Mouse (Mus musculus) G1E (cell line): ENCODE data around the gene Ehmt2.
"Not testable (repeated sequence)": the region's sequence is repeated elsewhere in the genome, so short reads cannot be mapped to it uniquely, and the experiment has no call there.

Source experiments
- CTCF ChIP-seq: IDR thresholded peaks from 2 replicates; pipeline ENCODE4 v1.5.1; 2012; ENCODE audit warnings: low read depth, low read length, inconsistent platforms, mixed read lengths
- POLR2AphosphoS5 ChIP-seq: IDR thresholded peaks from 2 replicates; pipeline ENCODE4 v1.6.1; 2012; ENCODE audit warnings: low read depth, low read length, inconsistent platforms; ENCODE audit not compliant: insufficient replicate concordance

DNA sequence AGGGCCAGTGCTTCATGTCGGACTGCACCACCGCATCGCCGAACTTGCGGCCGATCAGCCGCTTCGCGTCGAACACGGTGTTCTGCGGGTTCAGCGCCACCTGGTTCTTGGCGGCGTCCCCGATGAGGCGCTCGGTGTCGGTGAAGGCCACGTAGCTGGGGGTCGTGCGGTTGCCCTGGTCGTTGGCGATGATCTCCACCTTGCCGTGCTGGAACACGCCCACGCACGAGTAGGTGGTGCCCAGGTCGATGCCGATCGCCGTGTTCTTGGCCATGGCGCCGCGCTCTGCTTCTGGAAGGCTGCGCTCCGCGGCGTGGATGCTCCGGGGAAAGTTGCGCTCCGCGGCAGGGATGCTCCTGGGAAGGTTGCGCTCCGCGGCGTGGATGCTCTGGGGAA lies 60.5 kb downstream of the Ehmt2 start:
- not testable (repeated sequence) for TF ChIP-seq CTCF, POLR2AphosphoS5
